Mouse (Mus musculus) midbrain, embryonic 11.5 days (tissue): ENCODE results near the gene Znrd1. TPM values are rescaled to one million over a fixed set of nuclear protein-coding genes. Genes with fewer than 3 reads are reported as not detected.
A peak's percentile ranks its signal among the peaks of the same experiment; 100 is the strongest.

Experiments
- ATAC-seq: fragments of 200-750 bp; cut with Nextera tagmentation; 2 replicates; pipeline ENCODE4 v1.8.0; 2017; ENCODE audit warnings: moderate TSS enrichment, moderate library complexity; ENCODE audit not compliant: low FRiP score
- DNase-seq: peaks from one replicate; pipeline ENCODE4 v3.0.0; 2015; ENCODE audit warnings: low spot score; ENCODE audit errors: missing footprints
- H3K27ac ChIP-seq: fragments of 300-500 bp; sonication (generic); 2 replicates; pipeline ENCODE4 v1.5.1; 2014; ENCODE audit warnings: low read depth, low read length
- H3K27me3 ChIP-seq: fragments of 300-500 bp; sonication (generic); 2 replicates; pipeline ENCODE4 v1.6.1; 2014; ENCODE audit warnings: mild to moderate bottlenecking, low read length, moderate library complexity, mixed read lengths; ENCODE audit not compliant: control insufficient read depth, insufficient read depth
- H3K36me3 ChIP-seq: fragments of 300-500 bp; sonication (generic); 2 replicates; pipeline ENCODE4 v1.6.1; 2014; ENCODE audit warnings: mild to moderate bottlenecking, low read length, moderate library complexity, mixed read lengths; ENCODE audit not compliant: control insufficient read depth, insufficient read depth
- H3K4me1 ChIP-seq: fragments of 300-500 bp; sonication (generic); 2 replicates; pipeline ENCODE4 v1.6.1; 2014; ENCODE audit warnings: low read length; ENCODE audit not compliant: control insufficient read depth, insufficient read depth
- H3K4me2 ChIP-seq: fragments of 300-500 bp; sonication (generic); 2 replicates; pipeline ENCODE4 v1.6.1; 2014; ENCODE audit warnings: mild to moderate bottlenecking, moderate library complexity
- H3K4me3 ChIP-seq: fragments of 300-500 bp; sonication (generic); 2 replicates; pipeline ENCODE4 v1.5.1; 2014; ENCODE audit warnings: low read depth, low read length
- H3K9ac ChIP-seq: fragments of 300-500 bp; sonication (generic); 2 replicates; pipeline ENCODE4 v1.6.1; 2014; ENCODE audit warnings: low read length
- H3K9me3 ChIP-seq: fragments of 300-500 bp; sonication (generic); 2 replicates; pipeline ENCODE4 v1.6.1; 2016; ENCODE audit warnings: low read length; ENCODE audit not compliant: control insufficient read depth
- WGBS: fragments of 180-500 bp; shearing (Covaris S2); extraction: QIAGEN DNeasy Blood & Tissue Kit; methylation state at CpG from one replicate; pipeline ENCODE4 v1.1.7; 2014; 5-methylcytosine and 5-hydroxymethylcytosine counted together
- polyA plus RNA-seq: library from polyadenylated mRNA; unstranded; fragments of >200 nt; fragmentation: Nextera tagmentation; extraction: Ambion mirVana; gene quantifications from 2 replicates; pipeline ENCODE4 v1.2.1, GENCODE M21; 2014

Gene Znrd1
- polyA plus RNA-seq, 1 experiment from 2014 or later: 83.5 TPM

- Histone ChIP-seq H3K4me1 (no peaks in the 10 kb centered on the region), H3K36me3 (no peaks in the 10 kb centered on the region), H3K9ac (no peak overlapping the region), H3K27me3 (no peaks in the 10 kb centered on the region), H3K9me3 (no peaks in the 10 kb centered on the region), H3K4me2 (no peak overlapping the region), H3K4me3 (no peak overlapping the region), H3K27ac (no peak overlapping the region)
- DNase-seq (no peak), ATAC-seq (no peak)
- WGBS: 82% methylated on average over 8 of the region's 8 CpGs
Measured at GRCm38 (mm10) chr17:36973271-36973787, 15.0 kb upstream of the Znrd1 start.

GRCm38 (mm10) chr17:36972791-36973190 is 14.4 kb upstream of the Znrd1 start:
- WGBS: 76% methylated on average over 3 of the region's 3 CpGs
- DNase-seq: no peak
- Histone ChIP-seq H3K4me3 (no peak overlapping the region), H3K27me3 (no peaks in the 10 kb centered on the region), H3K9ac (no peak overlapping the region), H3K9me3 (no peaks in the 10 kb centered on the region), H3K4me1 (no peaks in the 10 kb centered on the region), H3K27ac (no peak overlapping the region), H3K4me2 (no peak overlapping the region), H3K36me3 (no peaks in the 10 kb centered on the region)
- ATAC-seq: no peak

GRCm38 (mm10) chr17:36971172-36971850 is 13.0 kb upstream of the Znrd1 start:
- Histone ChIP-seq H3K27ac (no peak overlapping the region), H3K4me2 (no peak overlapping the region), H3K27me3 (no peaks in the 10 kb centered on the region), H3K4me1 (no peaks in the 10 kb centered on the region), H3K9me3 (no peaks in the 10 kb centered on the region), H3K36me3 (no peaks in the 10 kb centered on the region), H3K4me3 (no peak overlapping the region), H3K9ac (no peak overlapping the region)
- DNase-seq (peak; percentile 64), ATAC-seq (no peak)
- 78% methylated on average over 6 of the region's 6 CpGs for WGBS

- no peak overlapping the region for H3K4me2 ChIP-seq
- no peak for DNase-seq
- no peaks in the 10 kb centered on the region for H3K4me1 ChIP-seq
- no peaks in the 10 kb centered on the region for H3K27me3 ChIP-seq
- H3K4me3 ChIP-seq: no peak overlapping the region
- H3K9ac ChIP-seq: no peak overlapping the region
- no peaks in the 10 kb centered on the region for H3K9me3 ChIP-seq
- no peak for ATAC-seq
- WGBS: 88% methylated on average over 14 of the region's 14 CpGs
- H3K36me3 ChIP-seq: no peaks in the 10 kb centered on the region
- H3K27ac ChIP-seq: no peak overlapping the region
Measured at GRCm38 (mm10) chr17:36970316-36970890, 12.0 kb upstream of the Znrd1 start.

GRCm38 (mm10) chr17:36966875-36967274 is 8.5 kb upstream of the Znrd1 start:
- WGBS: 97% methylated on average over 1 of the region's 1 CpGs
- no peak for ATAC-seq
- Histone ChIP-seq H3K27me3 (no peaks in the 10 kb centered on the region), H3K4me2 (no peak overlapping the region), H3K4me3 (no peak overlapping the region), H3K4me1 (no peaks in the 10 kb centered on the region), H3K36me3 (no peaks in the 10 kb centered on the region), H3K27ac (no peak overlapping the region), H3K9ac (no peak overlapping the region), H3K9me3 (no peaks in the 10 kb centered on the region)
- DNase-seq: no peak

GRCm38 (mm10) chr17:36961125-36961524 is 2.8 kb upstream of the Znrd1 start:
- H3K9ac ChIP-seq: no peak overlapping the region
- peaks cover 10% of the 10 kb centered on the region for H3K4me1 ChIP-seq
- H3K4me2 ChIP-seq: no peak overlapping the region
- no peaks in the 10 kb centered on the region for H3K36me3 ChIP-seq
- no peaks in the 10 kb centered on the region for H3K9me3 ChIP-seq
- no peaks in the 10 kb centered on the region for H3K27me3 ChIP-seq
- WGBS: 79% methylated on average over 1 of the region's 1 CpGs
- no peak overlapping the region for H3K27ac ChIP-seq
- no peak overlapping the region for H3K4me3 ChIP-seq
- DNase-seq: peak; percentile 72
- no peak for ATAC-seq

- 13% methylated on average over 12 of the region's 12 CpGs for WGBS
- no peak for DNase-seq
Measured at GRCm38 (mm10) chr17:36958884-36959283, 525 bp upstream of the Znrd1 start.

GRCm38 (mm10) chr17:36953062-36953461 is 5.3 kb downstream of the Znrd1 start:
- no peak overlapping the region for H3K4me2 ChIP-seq
- WGBS: 86% methylated on average over 1 of the region's 1 CpGs
- H3K9me3 ChIP-seq: no peaks in the 10 kb centered on the region
- ATAC-seq: no peak
- no peak overlapping the region for H3K4me3 ChIP-seq
- no peak overlapping the region for H3K27ac ChIP-seq
- peaks cover 7% of the 10 kb centered on the region; the same call in 1 of the 2 replicates for H3K36me3 ChIP-seq
- DNase-seq: no peak
- no peak overlapping the region for H3K9ac ChIP-seq
- no peaks in the 10 kb centered on the region for H3K27me3 ChIP-seq
- H3K4me1 ChIP-seq: peaks cover 14% of the 10 kb centered on the region

More at GRCm38 (mm10) chr17:36958884-36959283, 525 bp upstream of the Znrd1 start:
- H3K27me3 ChIP-seq: no peaks in the 10 kb centered on the region
- H3K36me3 ChIP-seq: no peaks in the 10 kb centered on the region
- peak overlapping the region; percentile 69 for H3K4me3 ChIP-seq
- no peak for ATAC-seq
- peaks cover 10% of the 10 kb centered on the region for H3K4me1 ChIP-seq
- H3K9me3 ChIP-seq: no peaks in the 10 kb centered on the region
- peak overlapping the region; percentile 84 for H3K9ac ChIP-seq
- H3K4me2 ChIP-seq: peak overlapping the region; percentile 75
- no peak overlapping the region for H3K27ac ChIP-seq

GRCm38 (mm10) chr17:36952631-36953030 is 5.7 kb downstream of the Znrd1 start:
- Histone ChIP-seq H3K9ac (no peak overlapping the region), H3K27me3 (no peaks in the 10 kb centered on the region), H3K4me2 (no peak overlapping the region), H3K9me3 (no peaks in the 10 kb centered on the region), H3K4me1 (peaks cover 13% of the 10 kb centered on the region), H3K4me3 (no peak overlapping the region), H3K36me3 (peaks cover 7% of the 10 kb centered on the region; the same call in 1 of the 2 replicates), H3K27ac (no peak overlapping the region)
- WGBS: 89% methylated on average over 2 of the region's 2 CpGs
- DNase-seq: peak; percentile 72
- ATAC-seq: no peak
